Mouse (Mus musculus) testis, adult 2 months (tissue): Measurements from ENCODE around the gene Heca.
"Not testable (repeated sequence)": the region's sequence is repeated elsewhere in the genome, so short reads cannot be mapped to it uniquely, and the experiment has no call there.

ENCODE experiments used
- CTCF ChIP-seq: fragments of 200-500 bp; IDR thresholded peaks from 2 replicates; pipeline ENCODE4 v1.5.1; 2012; ENCODE audit warnings: low read depth, mild to moderate bottlenecking, inconsistent platforms, low read length, moderate library complexity; ENCODE audit not compliant: control insufficient read depth, insufficient read depth, insufficient replicate concordance
- POLR2A ChIP-seq: fragments of 200-500 bp; IDR thresholded peaks from 2 replicates; pipeline ENCODE4 v1.6.1; 2012; ENCODE audit warnings: low read depth, mild to moderate bottlenecking, inconsistent platforms, low read length, moderate library complexity; ENCODE audit not compliant: control insufficient read depth

GRCm38 (mm10) chr10:17820422-17820821, 127.4 kb downstream of the Heca start:
- not testable (repeated sequence) for TF ChIP-seq CTCF, POLR2A
